Mouse (Mus musculus) brown adipose tissue, adult 24 weeks (tissue): ENCODE data around the gene A3galt2. TPM values are rescaled to one million over a fixed set of nuclear protein-coding genes. Genes with fewer than 3 reads are reported as not detected.

ENCODE experiments used
- H3K27ac ChIP-seq: fragments of 200-500 bp; replicated peaks from 2 replicates; pipeline ENCODE4 v1.5.1; 2012; ENCODE audit warnings: low read depth, mild to moderate bottlenecking, low read length
- H3K4me1 ChIP-seq: fragments of 200-500 bp; 2 replicates; pipeline ENCODE4 v1.6.1; 2012; ENCODE audit warnings: low read length, mixed read lengths; ENCODE audit not compliant: control insufficient read depth, insufficient read depth, insufficient read length
- H3K4me3 ChIP-seq: fragments of 200-500 bp; 2 replicates; pipeline ENCODE4 v1.5.1; 2012; ENCODE audit warnings: low read depth, mild to moderate bottlenecking, low read length, moderate library complexity; ENCODE audit not compliant: insufficient read depth
- polyA plus RNA-seq: library from polyadenylated mRNA; stranded (reverse); fragments of >200 nt; gene quantifications from 2 replicates; pipeline ENCODE4 v1.2.4, GENCODE M21; 2012; ENCODE audit not compliant: missing spikeins, insufficient read depth, insufficient read length

A3galt2 gene
- polyA plus RNA-seq, 1 experiment: not detected

- Histone ChIP-seq H3K4me3 (no peak overlapping the region), H3K27ac (no peak overlapping the region), H3K4me1 (no peaks in the 10 kb centered on the region)
These were observed 32.1 kb downstream of the A3galt2 start for GRCm38 (mm10) chr4:128787023-128787939.

GRCm38 (mm10) chr4:128788108-128788507 is 32.9 kb downstream of the A3galt2 start:
- Histone ChIP-seq H3K4me1 (no peaks in the 10 kb centered on the region), H3K27ac (no peak overlapping the region), H3K4me3 (no peak overlapping the region)

- Histone ChIP-seq H3K4me3 (no peak overlapping the region), H3K27ac (no peak overlapping the region), H3K4me1 (no peaks in the 10 kb centered on the region)
These were observed 34.5 kb downstream of the A3galt2 start for GRCm38 (mm10) chr4:128789646-128790045.

GRCm38 (mm10) chr4:128793710-128794109 is 38.5 kb downstream of the A3galt2 start:
- H3K4me1 ChIP-seq: no peaks in the 10 kb centered on the region
- H3K27ac ChIP-seq: no peak overlapping the region
- no peak overlapping the region for H3K4me3 ChIP-seq

GRCm38 (mm10) chr4:128794198-128794597 is 39.0 kb downstream of the A3galt2 start:
- Histone ChIP-seq H3K4me1 (no peaks in the 10 kb centered on the region), H3K4me3 (no peak overlapping the region), H3K27ac (no peak overlapping the region)

- Histone ChIP-seq H3K4me1 (no peaks in the 10 kb centered on the region), H3K4me3 (no peak overlapping the region), H3K27ac (no peak overlapping the region)
These were observed 40.4 kb downstream of the A3galt2 start for GRCm38 (mm10) chr4:128795596-128795995.

- Histone ChIP-seq H3K4me3 (no peak overlapping the region), H3K27ac (no peak overlapping the region), H3K4me1 (no peaks in the 10 kb centered on the region)
These were observed 41.6 kb downstream of the A3galt2 start for GRCm38 (mm10) chr4:128796788-128797187.

GRCm38 (mm10) chr4:128801675-128802465 is 46.7 kb downstream of the A3galt2 start:
- Histone ChIP-seq H3K4me1 (peaks cover 10% of the 10 kb centered on the region), H3K4me3 (no peak overlapping the region), H3K27ac (no peak overlapping the region)

- no peak overlapping the region for H3K27ac ChIP-seq
- H3K4me3 ChIP-seq: no peak overlapping the region
- H3K4me1 ChIP-seq: peaks cover 10% of the 10 kb centered on the region
These were observed 48.4 kb downstream of the A3galt2 start for GRCm38 (mm10) chr4:128803569-128803968.

GRCm38 (mm10) chr4:128804426-128805149 is 49.4 kb downstream of the A3galt2 start:
- Histone ChIP-seq H3K4me1 (peaks cover 10% of the 10 kb centered on the region), H3K4me3 (peak overlapping the region; percentile 91), H3K27ac (no peak overlapping the region)

GRCm38 (mm10) chr4:128805150-128806042 is 50.2 kb downstream of the A3galt2 start:
- peak overlapping the region; percentile 52; the same call in 1 of the 2 replicates for H3K27ac ChIP-seq
- peak overlapping the region; percentile 91 for H3K4me3 ChIP-seq
- H3K4me1 ChIP-seq: peaks cover 10% of the 10 kb centered on the region

GRCm38 (mm10) chr4:128806043-128806826 is 51.1 kb downstream of the A3galt2 start, which contains the start of gene Zfp362:
Gene Zfp362, minus strand, starts transcription at chr4:128806045.
- Histone ChIP-seq H3K4me1 (peaks cover 10% of the 10 kb centered on the region), H3K27ac (peak within 1 kb of the TSS; percentile 52; the same call in 1 of the 2 replicates), H3K4me3 (peak within 1 kb of the TSS; percentile 91)

GRCm38 (mm10) chr4:128806827-128807179 is 51.6 kb downstream of the A3galt2 start:
- H3K4me1 ChIP-seq: peaks cover 10% of the 10 kb centered on the region
- H3K27ac ChIP-seq: no peak overlapping the region
- H3K4me3 ChIP-seq: peak overlapping the region; percentile 91
